Comparison of ENCODE assay signal across 9 mouse cellular contexts in the genomic region with DNA sequence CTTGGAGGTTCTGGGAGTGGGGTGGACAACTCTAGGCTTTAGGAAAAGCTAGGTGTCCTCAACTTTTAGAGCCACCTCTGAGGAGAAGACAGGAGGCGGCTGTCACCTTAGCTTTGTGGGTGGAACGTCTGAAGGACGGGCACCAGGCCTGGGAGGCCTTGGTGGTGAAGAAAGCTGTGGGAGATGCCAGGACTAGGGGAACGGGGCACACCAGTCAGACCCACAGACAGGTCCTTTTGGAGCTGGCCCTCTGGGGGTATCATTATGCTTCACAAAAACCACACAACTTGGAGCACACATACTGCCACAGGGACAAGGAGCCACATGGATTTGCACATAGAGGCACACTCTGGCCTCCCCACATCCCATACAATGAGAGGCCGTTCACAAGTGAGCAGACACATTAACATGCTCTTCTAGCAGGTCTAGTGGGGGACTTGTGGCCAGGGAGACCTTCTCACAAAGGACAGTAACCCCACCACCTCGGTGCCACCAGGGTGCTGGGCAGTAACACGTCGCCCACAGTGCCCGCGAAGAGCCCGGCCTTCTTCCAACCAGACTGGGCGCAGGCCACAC. TPM values are rescaled to one million over a fixed set of nuclear protein-coding genes. Genes with fewer than 3 reads are reported as not detected.
DNase-seq lines count a peak whose midpoint lies in the region; ATAC-seq and TF ChIP-seq lines count a peak whose summit lies in the region.
"Had no signal": no experiment of that assay in that cellular context is flagged by ENCODE, and none has a peak within 500 bp of the region (broad histone marks: within the 10 kb centered on the region; RNA-seq: fewer than 3 reads in every experiment).

No protein-coding gene starts in this region.

- H3K36me3 ChIP-seq in kidney, embryonic 16.5 days (ENCODE audit: insufficient read depth, low read length) = no peaks in the 10 kb centered on the region
- H3K36me3 ChIP-seq in embryonic facial prominence, embryonic 13.5 days = no peaks in the 10 kb centered on the region
- no peaks in the 10 kb centered on the region for H3K36me3 ChIP-seq in hindbrain, postnatal 0 days (ENCODE audit: insufficient read depth, low read length)

- H3K27me3 ChIP-seq in kidney, embryonic 16.5 days (ENCODE audit: insufficient read depth, low read length) = no peaks in the 10 kb centered on the region
- H3K27me3 ChIP-seq in embryonic facial prominence, embryonic 13.5 days = no peaks in the 10 kb centered on the region
- H3K27me3 ChIP-seq in hindbrain, postnatal 0 days (ENCODE audit: insufficient read depth, low read length) = no peaks in the 10 kb centered on the region

- H3K4me2 ChIP-seq in kidney, embryonic 16.5 days (replicated peaks; ENCODE audit: low read depth, low read length) = peak overlapping the region; percentile 69
- peak overlapping the region; percentile 83 for H3K4me2 ChIP-seq in embryonic facial prominence, embryonic 13.5 days
- H3K4me2 ChIP-seq in hindbrain, postnatal 0 days (ENCODE audit: low read depth, low read length) = peak overlapping the region; percentile 76

- peak overlapping the region; percentile 88 for H3K9ac ChIP-seq in kidney, embryonic 16.5 days (replicated peaks; ENCODE audit: low read length)
- peak overlapping the region; percentile 92 for H3K9ac ChIP-seq in embryonic facial prominence, embryonic 13.5 days
- H3K9ac ChIP-seq in hindbrain, postnatal 0 days (replicated peaks; ENCODE audit: low read length) = peak overlapping the region; percentile 77

- H3K4me3 ChIP-seq in kidney, embryonic 16.5 days (ENCODE audit: low read length) = peak overlapping the region; percentile 68
- H3K4me3 ChIP-seq in embryonic facial prominence, embryonic 13.5 days = peak overlapping the region; percentile 72
- peak overlapping the region; percentile 60 for H3K4me3 ChIP-seq in hindbrain, postnatal 0 days (ENCODE audit: low read length)

- H3K9me3 ChIP-seq in kidney, embryonic 16.5 days (ENCODE audit: low read length) = no peaks in the 10 kb centered on the region
- no peaks in the 10 kb centered on the region for H3K9me3 ChIP-seq in embryonic facial prominence, embryonic 13.5 days
- H3K9me3 ChIP-seq in hindbrain, postnatal 0 days (ENCODE audit: low read length) = no peaks in the 10 kb centered on the region

- DNase-seq in kidney, postnatal 4 days = no peak
- DNase-seq in hindbrain, postnatal 0 days (ENCODE audit: low spot score) = no peak
- peak; percentile 87 for DNase-seq in neural tube, embryonic 10.5 days (ENCODE audit: extremely low spot score, low spot score)
- DNase-seq in layer of hippocampus, postnatal 14 days (ENCODE audit: low spot score in 2 of 2) = no peak
- DNase-seq in thymus, postnatal 36 days = no peak

- peaks cover 59% of the 10 kb centered on the region for H3K4me1 ChIP-seq in kidney, embryonic 16.5 days (ENCODE audit: insufficient read depth, low read length)
- H3K4me1 ChIP-seq in embryonic facial prominence, embryonic 13.5 days = peaks cover 60% of the 10 kb centered on the region
- peaks cover 46% of the 10 kb centered on the region for H3K4me1 ChIP-seq in hindbrain, postnatal 0 days (ENCODE audit: insufficient read depth, low read length)

- peak overlapping the region; percentile 99 for H3K27ac ChIP-seq in kidney, embryonic 16.5 days (ENCODE audit: low read length)
- H3K27ac ChIP-seq in embryonic facial prominence, embryonic 13.5 days = peak overlapping the region; percentile 100
- H3K27ac ChIP-seq in hindbrain, postnatal 0 days = peak overlapping the region; percentile 98

- TF ChIP-seq CTCF in hindbrain, postnatal 0 days (IDR thresholded peaks at IDR 0.05; ENCODE audit: low read depth) = no peak

- ATAC-seq in kidney, embryonic 16.5 days (ENCODE audit: low FRiP score, low TSS enrichment) = no peak
- ATAC-seq in embryonic facial prominence, embryonic 13.5 days (ENCODE audit: insufficient number of reproducible peaks, insufficient read depth, low FRiP score, low TSS enrichment, low read depth) = no peak
- ATAC-seq in hindbrain, postnatal 0 days = peak; percentile 3; the same call in 1 of the 2 replicates
- ATAC-seq in megakaryocyte-erythroid progenitor cell, adult 5-6 weeks (replicated peaks; ENCODE audit: low FRiP score, low TSS enrichment, poor library complexity, severe bottlenecking) = no peak

- 15% methylated on average over 12 of the region's 12 CpGs for WGBS in kidney, embryonic 16.5 days
- whole genome bisulfite sequencing in embryonic facial prominence, embryonic 13.5 days = 19% methylated on average over 12 of the region's 12 CpGs
- WGBS in hindbrain, postnatal 0 days = 11% methylated on average over 12 of the region's 12 CpGs

RNA-seq across cellular contexts. Expression of a gene that starts 17.6 kb away (rescaled TPM):
- 27.1 and 28.3 TPM in 2 replicates for polyA plus RNA-seq in kidney, embryonic 16.5 days (2015; fragmentation: Nextera tagmentation; extraction: Ambion mirVana)
- 24.2 and 26.4 TPM in 2 replicates for polyA plus RNA-seq in embryonic facial prominence, embryonic 13.5 days (2015; fragmentation: Nextera tagmentation; extraction: Ambion mirVana)
- 38.3 and 46.2 TPM in 2 replicates for total RNA-seq in hindbrain, postnatal 0 days (2014; rRNA removed)
- polyA plus RNA-seq in hindbrain, postnatal 0 days (2015; fragmentation: Nextera tagmentation; extraction: Ambion mirVana) = 25.0 and 26.9 TPM in 2 replicates
- 10 to 100 TPM; 64.3 to 73.2 TPM for total RNA-seq in layer of hippocampus, postnatal 14 days (2021)
- 12.0 and 14.7 TPM in 2 replicates for total RNA-seq in megakaryocyte-erythroid progenitor cell, adult 5-6 weeks (2014; fragmentation: Nextera tagmentation)
- total RNA-seq in megakaryocyte-erythroid progenitor cell, adult 5-6 weeks (2017) = 14.5 and 22.5 TPM in 2 replicates

RNA-seq across cellular contexts. Expression of a gene that starts 20.0 kb away (rescaled TPM):
- polyA plus RNA-seq in kidney, embryonic 16.5 days (2015; fragmentation: Nextera tagmentation; extraction: Ambion mirVana) = 24.5 and 25.0 TPM in 2 replicates
- 37.4 and 43.5 TPM in 2 replicates for polyA plus RNA-seq in embryonic facial prominence, embryonic 13.5 days (2015; fragmentation: Nextera tagmentation; extraction: Ambion mirVana)
- 246 and 262 TPM in 2 replicates for total RNA-seq in hindbrain, postnatal 0 days (2014; rRNA removed)
- polyA plus RNA-seq in hindbrain, postnatal 0 days (2015; fragmentation: Nextera tagmentation; extraction: Ambion mirVana) = 114 and 128 TPM in 2 replicates
- 100 to 1,000 TPM; 112 to 113 TPM for total RNA-seq in layer of hippocampus, postnatal 14 days (2021)
- not detected in 2 replicates for total RNA-seq in megakaryocyte-erythroid progenitor cell, adult 5-6 weeks (2014; fragmentation: Nextera tagmentation)
- not detected in 2 replicates for total RNA-seq in megakaryocyte-erythroid progenitor cell, adult 5-6 weeks (2017)

RNA-seq across cellular contexts. Expression of a gene that starts 26.9 kb away (rescaled TPM):
- polyA plus RNA-seq in kidney, embryonic 16.5 days (2015; fragmentation: Nextera tagmentation; extraction: Ambion mirVana) = 118 TPM in 2 replicates
- 112 and 115 TPM in 2 replicates for polyA plus RNA-seq in embryonic facial prominence, embryonic 13.5 days (2015; fragmentation: Nextera tagmentation; extraction: Ambion mirVana)
- 60.6 and 65.6 TPM in 2 replicates for total RNA-seq in hindbrain, postnatal 0 days (2014; rRNA removed)
- 65.4 and 66.5 TPM in 2 replicates for polyA plus RNA-seq in hindbrain, postnatal 0 days (2015; fragmentation: Nextera tagmentation; extraction: Ambion mirVana)
- total RNA-seq in layer of hippocampus, postnatal 14 days (2021) = 10 to 100 TPM; 59.9 to 61.5 TPM
- 70.2 and 80.7 TPM in 2 replicates for total RNA-seq in megakaryocyte-erythroid progenitor cell, adult 5-6 weeks (2014; fragmentation: Nextera tagmentation)
- total RNA-seq in megakaryocyte-erythroid progenitor cell, adult 5-6 weeks (2017) = 122 and 164 TPM in 2 replicates

RNA-seq across cellular contexts. Expression of a gene that starts 47.6 kb away (rescaled TPM):
- polyA plus RNA-seq in kidney, embryonic 16.5 days (2015; fragmentation: Nextera tagmentation; extraction: Ambion mirVana) = 0.16 and 0.41 TPM in 2 replicates
- polyA plus RNA-seq in embryonic facial prominence, embryonic 13.5 days (2015; fragmentation: Nextera tagmentation; extraction: Ambion mirVana) = 0.11 TPM in 1 of 2 replicates, not detected in the other
- not detected in 2 replicates for total RNA-seq in hindbrain, postnatal 0 days (2014; rRNA removed)
- polyA plus RNA-seq in hindbrain, postnatal 0 days (2015; fragmentation: Nextera tagmentation; extraction: Ambion mirVana) = 0.09 and 0.16 TPM in 2 replicates
- not detected for total RNA-seq in layer of hippocampus, postnatal 14 days (2021)
- total RNA-seq in megakaryocyte-erythroid progenitor cell, adult 5-6 weeks (2014; fragmentation: Nextera tagmentation) = not detected in 2 replicates
- total RNA-seq in megakaryocyte-erythroid progenitor cell, adult 5-6 weeks (2017) = not detected in 2 replicates
- polyA plus RNA-seq: large intestine, adult 2 months had no signal

Comparison
In these comparisons a context has a peak if more than half of its experiments do, and no peak if none do; other contexts are left out.
1. RNA of a gene that starts 20.0 kb away (total RNA-seq): 246 to 262 TPM in hindbrain, postnatal 0 days and 112 to 113 TPM in layer of hippocampus, postnatal 14 days; not detected in megakaryocyte-erythroid progenitor cell, adult 5-6 weeks; every median in the first group is over 100 times any median in the second.
2. Peak in every context shown above with its lines, with median percentiles within 50 percentile points of each other: H3K27ac ChIP-seq, H3K4me2 ChIP-seq, H3K4me3 ChIP-seq and H3K9ac ChIP-seq.